Mouse (Mus musculus) heart, postnatal 0 days (tissue): ENCODE measurements at regions not wholly inside any gene's neighbourhood (a gene's known extent, or its start where the extent isn't known, plus 50 kb on each side); places are given as distances from the start of the nearest gene placed in this dataset.
A peak's percentile ranks its signal among the peaks of the same experiment; 100 is the strongest.

ENCODE experiments used
- ATAC-seq: fragments of 200-750 bp; cut with Nextera tagmentation; 2 replicates; pipeline ENCODE4 v1.8.0; 2017; ENCODE audit warnings: low read depth, moderate number of reproducible peaks, moderate library complexity; ENCODE audit not compliant: insufficient read depth
- DNase-seq: peaks from one replicate; pipeline ENCODE4 v3.0.0-alpha.2; 2016; ENCODE audit warnings: low spot score
- H3K27ac ChIP-seq: fragments of 300-500 bp; sonication (generic); 2 replicates; pipeline ENCODE4 v1.5.1; 2014; ENCODE audit warnings: low read depth, mild to moderate bottlenecking
- H3K27me3 ChIP-seq: fragments of 300-500 bp; sonication (generic); 2 replicates; pipeline ENCODE4 v1.6.1; 2014; ENCODE audit warnings: low read length, mixed read lengths; ENCODE audit not compliant: control insufficient read depth, insufficient read depth
- H3K36me3 ChIP-seq: fragments of 300-500 bp; sonication (generic); replicated peaks from 2 replicates; pipeline ENCODE4 v1.6.1; 2014; ENCODE audit warnings: low read length, mixed read lengths; ENCODE audit not compliant: control insufficient read depth, insufficient read depth
- H3K4me1 ChIP-seq: fragments of 300-500 bp; sonication (generic); 2 replicates; pipeline ENCODE4 v1.6.1; 2014; ENCODE audit warnings: antibody characterized with exemption; ENCODE audit not compliant: control insufficient read depth, insufficient read depth
- H3K4me2 ChIP-seq: fragments of 300-500 bp; sonication (generic); 2 replicates; pipeline ENCODE4 v1.6.1; 2014; ENCODE audit warnings: low read depth, mild to moderate bottlenecking, low read length, moderate library complexity
- H3K4me3 ChIP-seq: fragments of 300-500 bp; sonication (generic); 2 replicates; pipeline ENCODE4 v1.5.1; 2014; ENCODE audit warnings: low read depth, low read length
- H3K9ac ChIP-seq: fragments of 300-500 bp; sonication (generic); replicated peaks from 2 replicates; pipeline ENCODE4 v1.6.1; 2014; ENCODE audit warnings: low read depth, low read length, mixed read lengths
- H3K9me3 ChIP-seq: fragments of 300-500 bp; sonication (generic); replicated peaks from 2 replicates; pipeline ENCODE4 v1.6.1; 2016; ENCODE audit warnings: low read length; ENCODE audit not compliant: control insufficient read depth
- CTCF ChIP-seq: IDR thresholded peaks from 2 replicates; pipeline ENCODE4 v1.5.1; 2016; ENCODE audit warnings: antibody characterized with exemption, control low read depth, low read depth
- EP300 ChIP-seq: IDR thresholded peaks from 2 replicates; pipeline ENCODE4 v1.6.1; 2016; ENCODE audit warnings: antibody characterized with exemption, low read depth
- WGBS: fragments of 180-500 bp; shearing (Covaris S2); extraction: QIAGEN DNeasy Blood & Tissue Kit; methylation state at CpG from one replicate; pipeline ENCODE4 v1.1.7; 2014; 5-methylcytosine and 5-hydroxymethylcytosine counted together

GRCm38 (mm10) chr13:7427750-7428149 lies 774.9 kb upstream of the Adarb2 start:
- no peak overlapping the region for H3K27ac ChIP-seq
- H3K36me3 ChIP-seq: no peaks in the 10 kb centered on the region
- H3K4me3 ChIP-seq: no peak overlapping the region
- H3K4me1 ChIP-seq: no peaks in the 10 kb centered on the region
- no peaks in the 10 kb centered on the region for H3K9me3 ChIP-seq
- H3K27me3 ChIP-seq: no peaks in the 10 kb centered on the region
- ATAC-seq (no peak), DNase-seq (no peak)
- no peak for TF ChIP-seq CTCF
- TF ChIP-seq EP300: no peak
- no peak overlapping the region for H3K4me2 ChIP-seq
- no peak overlapping the region for H3K9ac ChIP-seq

- no peak overlapping the region for H3K9ac ChIP-seq
- no peak overlapping the region for H3K4me2 ChIP-seq
- no peak for ATAC-seq
Measured at GRCm38 (mm10) chr13:7429271-7429670, 773.4 kb upstream of the Adarb2 start.

GRCm38 (mm10) chr13:7451434-7452002 lies 751.1 kb upstream of the Adarb2 start:
- no peak overlapping the region for H3K9ac ChIP-seq
- H3K9me3 ChIP-seq: no peaks in the 10 kb centered on the region
- DNase-seq (peak; percentile 7), ATAC-seq (peak; percentile 36; the same call in 1 of the 2 replicates)
- no peak overlapping the region for H3K27ac ChIP-seq
- no peak overlapping the region for H3K4me2 ChIP-seq
- no peaks in the 10 kb centered on the region for H3K27me3 ChIP-seq
- no peaks in the 10 kb centered on the region for H3K4me1 ChIP-seq
- no peak for TF ChIP-seq EP300
- TF ChIP-seq CTCF: no peak
- no peaks in the 10 kb centered on the region for H3K36me3 ChIP-seq
- no peak overlapping the region for H3K4me3 ChIP-seq
- 25% methylated on average over 2 of the region's 2 CpGs for WGBS

More at GRCm38 (mm10) chr13:7429271-7429670, 773.4 kb upstream of the Adarb2 start:
- Histone ChIP-seq H3K4me1 (no peaks in the 10 kb centered on the region), H3K36me3 (no peaks in the 10 kb centered on the region), H3K4me3 (no peak overlapping the region), H3K27me3 (no peaks in the 10 kb centered on the region), H3K27ac (no peak overlapping the region), H3K9me3 (no peaks in the 10 kb centered on the region)
- TF ChIP-seq EP300 (no peak), CTCF (no peak)
- WGBS: 74% methylated on average over 3 of the region's 3 CpGs
- no peak for DNase-seq

GRCm38 (mm10) chr13:7475661-7476060 lies 727.0 kb upstream of the Adarb2 start:
- no peaks in the 10 kb centered on the region for H3K4me1 ChIP-seq
- no peaks in the 10 kb centered on the region for H3K27me3 ChIP-seq
- no peak overlapping the region for H3K9ac ChIP-seq
- ATAC-seq: no peak
- H3K9me3 ChIP-seq: no peaks in the 10 kb centered on the region
- no peaks in the 10 kb centered on the region for H3K36me3 ChIP-seq
- WGBS: 80% methylated on average over 4 of the region's 4 CpGs
- no peak overlapping the region for H3K27ac ChIP-seq
- DNase-seq: no peak
- no peak overlapping the region for H3K4me2 ChIP-seq
- no peak for TF ChIP-seq CTCF
- no peak for TF ChIP-seq EP300
- H3K4me3 ChIP-seq: no peak overlapping the region

- Histone ChIP-seq H3K9me3 (no peaks in the 10 kb centered on the region), H3K27ac (no peak overlapping the region), H3K9ac (no peak overlapping the region), H3K27me3 (no peaks in the 10 kb centered on the region), H3K4me1 (no peaks in the 10 kb centered on the region), H3K4me3 (no peak overlapping the region), H3K36me3 (no peaks in the 10 kb centered on the region), H3K4me2 (no peak overlapping the region)
- DNase-seq (no peak), ATAC-seq (no peak)
- TF ChIP-seq EP300 (no peak), CTCF (no peak)
Measured at GRCm38 (mm10) chr13:7518090-7518489, 684.6 kb upstream of the Adarb2 start.

GRCm38 (mm10) chr13:7524436-7524835 lies 678.2 kb upstream of the Adarb2 start:
- no peak overlapping the region for H3K4me3 ChIP-seq
- no peak overlapping the region for H3K27ac ChIP-seq
- 0 out of 2 replicates have a peak, but pooled peaks cover 6% of the 10 kb centered on the region for H3K9me3 ChIP-seq
- no peak overlapping the region for H3K4me2 ChIP-seq
- DNase-seq (no peak), ATAC-seq (no peak)
- WGBS: 67% methylated on average over 1 of the region's 1 CpGs
- no peaks in the 10 kb centered on the region for H3K4me1 ChIP-seq
- H3K9ac ChIP-seq: no peak overlapping the region
- no peaks in the 10 kb centered on the region for H3K36me3 ChIP-seq
- no peaks in the 10 kb centered on the region for H3K27me3 ChIP-seq
- TF ChIP-seq EP300: no peak
- no peak for TF ChIP-seq CTCF
